21 mouse cellular contexts compared by ENCODE assay signal in the genomic region with DNA sequence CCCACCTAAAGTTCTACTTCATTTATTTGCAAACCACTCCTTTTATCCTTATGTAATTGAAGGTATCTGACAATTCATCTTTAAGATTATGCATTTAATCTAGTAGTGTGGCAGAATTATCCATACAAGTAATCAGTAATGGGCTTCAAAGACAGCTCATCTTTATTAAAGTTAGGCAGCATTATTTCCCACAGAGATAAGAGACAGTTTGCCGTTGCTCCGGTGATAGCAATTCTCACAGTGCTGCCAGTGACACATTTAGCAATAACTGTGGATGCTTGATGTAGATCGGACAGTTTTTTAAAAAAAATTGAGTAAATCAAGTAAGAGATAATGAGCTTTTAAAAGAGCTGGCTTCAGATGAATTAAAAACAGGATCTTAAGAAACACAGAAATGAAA. TPM values are rescaled to one million over a fixed set of nuclear protein-coding genes. Genes with fewer than 3 reads are reported as not detected.
DNase-seq lines count a peak whose midpoint lies in the region; ATAC-seq and TF ChIP-seq lines count a peak whose summit lies in the region.
"Had no signal": no experiment of that assay in that cellular context is flagged by ENCODE, and none has a peak within 500 bp of the region (broad histone marks: within the 10 kb centered on the region; RNA-seq: fewer than 3 reads in every experiment).

No protein-coding gene starts in this region.

- peaks cover 9% of the 10 kb centered on the region for H3K4me1 ChIP-seq in G1E (ENCODE audit: insufficient read depth, low read depth, low read length)
- H3K4me1 ChIP-seq in stomach, postnatal 0 days (replicated peaks; ENCODE audit: control insufficient read depth, insufficient read depth), result no peaks in the 10 kb centered on the region
- H3K4me1 ChIP-seq: embryonic facial prominence, embryonic 10.5 days; forebrain, embryonic 13.5 days; heart, embryonic 10.5 days; hindbrain, embryonic 12.5 days had no signal

- H3K27ac ChIP-seq in gastrocnemius, adult 2 months, result peak overlapping the region; percentile 46
- no peak overlapping the region for H3K27ac ChIP-seq in stomach, postnatal 0 days (replicated peaks)
- H3K27ac ChIP-seq: embryonic facial prominence, embryonic 10.5 days; forebrain, embryonic 13.5 days; heart, embryonic 10.5 days; hindbrain, embryonic 12.5 days had no signal

- WGBS in stomach, postnatal 0 days, result 89% methylated on average over 3 of the region's 3 CpGs

- no peak for DNase-seq in gastrocnemius, adult 2 months
- no peak for DNase-seq in gastrocnemius, postnatal 4 days (ENCODE audit: low spot score in 2 of 2)
- DNase-seq in G1E (ENCODE audit: low spot score), result no peak
- DNase-seq in stomach, postnatal 0 days (ENCODE audit: low spot score), result no peak
- DNase-seq in urinary bladder, postnatal 25 days (ENCODE audit: low spot score), result no peak
- DNase-seq: adrenal gland, postnatal 10 days; cerebellum, adult 18-20 months; cerebellum, adult 9-11 months; cerebellum, postnatal 36 days; gastrocnemius, postnatal 25 days; heart, adult 18-20 months; heart, postnatal 10 days; heart, postnatal 4 days had no signal

- H3K36me3 ChIP-seq in G1E (replicated peaks), result no peaks in the 10 kb centered on the region
- peaks cover 4% of the 10 kb centered on the region; the same call in 1 of the 2 replicates for H3K36me3 ChIP-seq in stomach, postnatal 0 days (ENCODE audit: control insufficient read depth, insufficient read depth, low read length)

- H3K4me3 ChIP-seq in gastrocnemius, adult 2 months, result no peak overlapping the region
- H3K4me3 ChIP-seq in G1E (ENCODE audit: low read depth, low read length), result no peak overlapping the region
- H3K4me3 ChIP-seq in stomach, postnatal 0 days (ENCODE audit: low read depth, low read length), result no peak overlapping the region
- H3K4me3 ChIP-seq: embryonic facial prominence, embryonic 10.5 days; forebrain, embryonic 13.5 days; heart, embryonic 10.5 days; hindbrain, embryonic 12.5 days had no signal

- no peak for TF ChIP-seq EP300 in stomach, postnatal 0 days (optimal IDR thresholded peaks at IDR 0.05)

- peak; percentile 54 for ATAC-seq in G1E (ENCODE audit: extremely low read depth, insufficient number of reproducible peaks, low FRiP score, poor library complexity, severe bottlenecking)
- ATAC-seq in common myeloid progenitor, adult 5-6 weeks (replicated peaks; ENCODE audit: low read depth, poor library complexity, severe bottlenecking), result peak; percentile 30
- ATAC-seq in megakaryocyte-erythroid progenitor cell, adult 5-6 weeks (replicated peaks; ENCODE audit: low FRiP score, low TSS enrichment, poor library complexity, severe bottlenecking), result peak; percentile 60
- ATAC-seq in stomach, postnatal 0 days (ENCODE audit: low FRiP score, low TSS enrichment), result no peak
- ATAC-seq: forebrain, embryonic 13.5 days; hindbrain, embryonic 16.5 days; inflammation-experienced regulatory T-cells, adult 6 months had no signal

- no peak overlapping the region for H3K9ac ChIP-seq in stomach, postnatal 0 days (ENCODE audit: low read length)
- H3K9ac ChIP-seq: forebrain, embryonic 13.5 days; hindbrain, embryonic 12.5 days had no signal

- no peaks in the 10 kb centered on the region for H3K9me3 ChIP-seq in G1E (replicated peaks)
- no peaks in the 10 kb centered on the region for H3K9me3 ChIP-seq in stomach, postnatal 0 days (ENCODE audit: control insufficient read depth, low read length)
- H3K9me3 ChIP-seq: forebrain, embryonic 13.5 days; heart, embryonic 10.5 days; hindbrain, embryonic 12.5 days had no signal

- no peak overlapping the region for H3K4me2 ChIP-seq in stomach, postnatal 0 days (replicated peaks; ENCODE audit: low read depth)
- H3K4me2 ChIP-seq: forebrain, embryonic 13.5 days; hindbrain, embryonic 12.5 days had no signal

- no peaks in the 10 kb centered on the region for H3K27me3 ChIP-seq in G1E (ENCODE audit: insufficient read depth, low read length)
- H3K27me3 ChIP-seq in stomach, postnatal 0 days (ENCODE audit: control insufficient read depth, insufficient read depth, low read length), result no peaks in the 10 kb centered on the region
- H3K27me3 ChIP-seq: forebrain, embryonic 13.5 days; hindbrain, embryonic 12.5 days had no signal

- intact Hi-C loops in gastrocnemius, adult 2 months (cut with DNase I), result no loop called here

- TF ChIP-seq CTCF in gastrocnemius, adult 2 months (IDR thresholded peaks at IDR 0.05), result no peak
- no peak for TF ChIP-seq CTCF in G1E (IDR thresholded peaks at IDR 0.05; ENCODE audit: low read depth, low read length)
- TF ChIP-seq CTCF in stomach, postnatal 0 days (IDR thresholded peaks at IDR 0.05; ENCODE audit: low read depth), result no peak

RNA-seq across cellular contexts. Expression of a gene that starts 51.4 kb away (rescaled TPM):
- total RNA-seq in gastrocnemius, adult 2 months (2021), result 10 to 100 TPM; 16.7 to 16.9 TPM
- 10 to 100 TPM; 40.1 to 43.0 TPM for total RNA-seq in gastrocnemius, postnatal 4 days (2021)
- total RNA-seq in G1E (2014; fragmentation: Nextera tagmentation) (38.6 and 49.9 TPM in 2 replicates), G1E (2017) (19.2 and 23.7 TPM in 2 replicates)
- polyA plus RNA-seq in G1E (2012), result 7.1 and 9.9 TPM in 2 replicates
- 11.6 and 33.7 TPM in 2 replicates for total RNA-seq in common myeloid progenitor, adult 5-6 weeks (2017)
- total RNA-seq in megakaryocyte-erythroid progenitor cell, adult 5-6 weeks (2014; fragmentation: Nextera tagmentation), result 5.3 and 5.4 TPM in 2 replicates
- 4.3 and 16.0 TPM in 2 replicates for total RNA-seq in megakaryocyte-erythroid progenitor cell, adult 5-6 weeks (2017)
- 9.1 and 10.0 TPM in 2 replicates for polyA plus RNA-seq in stomach, postnatal 0 days (2015; fragmentation: Nextera tagmentation; extraction: Ambion mirVana)

RNA-seq across cellular contexts. Expression of a gene that starts 52.6 kb away (rescaled TPM):
- total RNA-seq in gastrocnemius, adult 2 months (2021), result 10 to 100 TPM; 23.1 to 36.3 TPM
- 10 to 100 TPM; 32.5 to 32.7 TPM for total RNA-seq in gastrocnemius, postnatal 4 days (2021)
- total RNA-seq in G1E (2014; fragmentation: Nextera tagmentation) (82.2 and 89.2 TPM in 2 replicates), G1E (2017) (40.9 and 45.4 TPM in 2 replicates)
- polyA plus RNA-seq in G1E (2012), result 3.1 and 3.7 TPM in 2 replicates
- total RNA-seq in common myeloid progenitor, adult 5-6 weeks (2017), result 45.2 and 62.7 TPM in 2 replicates
- total RNA-seq in megakaryocyte-erythroid progenitor cell, adult 5-6 weeks (2014; fragmentation: Nextera tagmentation), result 30.8 and 54.1 TPM in 2 replicates
- 29.4 and 43.8 TPM in 2 replicates for total RNA-seq in megakaryocyte-erythroid progenitor cell, adult 5-6 weeks (2017)
- polyA plus RNA-seq in stomach, postnatal 0 days (2015; fragmentation: Nextera tagmentation; extraction: Ambion mirVana), result 416 and 426 TPM in 2 replicates
